Mouse (Mus musculus) CH12.LX (cell line): ENCODE results near the gene Ly6g6e.

Experiments used
- CHD2 ChIP-seq: IDR thresholded peaks from 2 replicates; pipeline ENCODE4 v1.6.1; 2011; ENCODE audit warnings: low read length, improper control_type of control experiment
- CTCF ChIP-seq, 2 experiments: IDR thresholded peaks in 1 of 2; conservative IDR thresholded peaks in 1 of 2; 2 replicates each; pipeline ENCODE4 v1.5.1; 2011 to 2012; ENCODE audit warnings: low read depth in 2 of 2, low read length in 2 of 2, improper control_type of control experiment in 1 of 2, inconsistent platforms in 1 of 2, mild to moderate bottlenecking in 1 of 2, moderate library complexity in 1 of 2
- E2F4 ChIP-seq: IDR thresholded peaks from 2 replicates; pipeline ENCODE4 v1.6.1; 2011; ENCODE audit warnings: low read depth, low read length, improper control_type of control experiment; ENCODE audit not compliant: insufficient replicate concordance
- ELF1 ChIP-seq: IDR thresholded peaks from 2 replicates; pipeline ENCODE4 v1.6.1; 2014; ENCODE audit warnings: low read depth, mild to moderate bottlenecking, inconsistent platforms, low read length, improper control_type of control experiment
- EP300 ChIP-seq: IDR thresholded peaks from 2 replicates; pipeline ENCODE4 v1.6.1; 2011; ENCODE audit warnings: low read length, improper control_type of control experiment
- GABPA ChIP-seq: IDR thresholded peaks from 2 replicates; pipeline ENCODE4 v1.6.1; 2012; ENCODE audit warnings: low read depth, low read length, improper control_type of control experiment, inconsistent platforms; ENCODE audit not compliant: insufficient replicate concordance
- MYC ChIP-seq: IDR thresholded peaks from 2 replicates; pipeline ENCODE4 v1.6.1; 2011; ENCODE audit warnings: low read depth, mild to moderate bottlenecking, improper control_type of control experiment, low read length
- POLR2A ChIP-seq: IDR thresholded peaks from 2 replicates; pipeline ENCODE4 v1.6.1; 2011; ENCODE audit warnings: low read depth, mild to moderate bottlenecking, improper control_type of control experiment, low read length
- POLR2AphosphoS2 ChIP-seq: IDR thresholded peaks from 2 replicates; pipeline ENCODE4 v1.6.1; 2011; ENCODE audit warnings: low read depth, low read length, improper control_type of control experiment
- RAD21 ChIP-seq: IDR thresholded peaks from 2 replicates; pipeline ENCODE4 v1.6.1; 2011; ENCODE audit warnings: low read depth, mild to moderate bottlenecking, low read length, improper control_type of control experiment, moderate library complexity
- TBP ChIP-seq: conservative IDR thresholded peaks from 2 replicates; pipeline ENCODE4 v1.6.1; 2011; ENCODE audit warnings: low read depth, low read length, improper control_type of control experiment

- TF ChIP-seq POLR2A: no peak
- no peak for TF ChIP-seq MYC
- TF ChIP-seq POLR2AphosphoS2: no peak
- TF ChIP-seq EP300: no peak
- no peak for TF ChIP-seq CTCF (conservative IDR thresholded peaks at IDR 0.05 in 1 of 2, IDR thresholded peaks at IDR 0.05 in 1 of 2; ENCODE audit: low read depth in 2 of 2, low read length in 2 of 2)
- no peak for TF ChIP-seq GABPA
- no peak for TF ChIP-seq RAD21
- TF ChIP-seq ELF1: no peak
- no peak for TF ChIP-seq TBP
- no peak for TF ChIP-seq CHD2
- no peak for TF ChIP-seq E2F4
Measured at GRCm38 (mm10) chr17:35071454-35071853, 5.2 kb upstream of the Ly6g6e start.
